ENCODE assay signal across 25 mouse cellular contexts in the genomic region with DNA sequence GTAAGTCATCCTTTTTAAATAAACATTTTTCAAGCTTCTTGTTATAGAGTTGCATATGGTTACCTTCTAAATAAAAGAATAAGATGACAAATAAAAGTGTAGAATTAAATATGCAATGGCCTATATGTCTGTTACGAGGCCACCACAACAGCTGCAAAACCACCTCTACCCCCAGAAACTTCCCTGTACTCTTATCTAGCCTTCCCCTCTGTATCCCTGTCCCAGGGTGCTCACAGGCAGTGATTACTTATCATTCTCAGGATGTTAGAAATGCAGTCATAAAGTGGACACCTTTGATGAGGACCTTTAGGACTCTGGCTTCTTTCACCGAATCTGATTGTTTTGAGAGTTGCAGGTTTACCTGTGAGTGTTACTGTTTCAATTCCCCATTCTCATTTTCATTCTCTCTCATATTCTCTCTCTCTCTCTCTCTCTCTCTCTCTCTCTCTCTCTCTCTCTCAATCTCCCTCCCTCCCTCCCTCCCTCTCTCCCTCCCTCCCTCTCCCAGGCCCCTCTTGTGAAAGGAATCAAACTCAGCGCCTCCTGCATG.
"Had no signal": no experiment of that assay in that cellular context is flagged by ENCODE, and none has a peak within 500 bp of the region (broad histone marks: within the 10 kb centered on the region; RNA-seq: fewer than 3 reads in every experiment).

No protein-coding gene starts in this region.

- DNase-seq: gastrocnemius, adult 2 months; gastrocnemius, postnatal 10 days; gastrocnemius, postnatal 25 days; heart, adult 2 months; heart, postnatal 10 days; heart, postnatal 4 days; kidney, adult 18-20 months; kidney, adult 8-10 months; kidney, postnatal 10 days; kidney, postnatal 4 days; layer of hippocampus, adult 9-11 months; left cerebral cortex, postnatal 4 days had no signal

- H3K4me2 ChIP-seq: heart, embryonic 12.5 days; hindbrain, embryonic 12.5 days; hindbrain, embryonic 14.5 days; intestine, embryonic 15.5 days; limb, embryonic 13.5 days; limb, embryonic 15.5 days; liver, embryonic 12.5 days had no signal

- H3K36me3 ChIP-seq: hindbrain, embryonic 12.5 days; intestine, embryonic 15.5 days; limb, embryonic 13.5 days; limb, embryonic 15.5 days had no signal

- H3K9me3 ChIP-seq: heart, embryonic 10.5 days; heart, embryonic 12.5 days; hindbrain, embryonic 10.5 days; hindbrain, embryonic 12.5 days; intestine, embryonic 15.5 days; limb, embryonic 13.5 days; limb, embryonic 15.5 days; liver, embryonic 12.5 days had no signal

- H3K27ac ChIP-seq: gastrocnemius, adult 2 months; heart, adult 2 months; heart, embryonic 10.5 days; hindbrain, embryonic 10.5 days; hindbrain, embryonic 12.5 days; hindbrain, embryonic 14.5 days; intestine, embryonic 15.5 days; limb, embryonic 13.5 days; limb, embryonic 15.5 days; liver, embryonic 12.5 days; liver, embryonic 14.5 days had no signal

- H3K9ac ChIP-seq: heart, embryonic 12.5 days; hindbrain, embryonic 12.5 days; hindbrain, embryonic 14.5 days; intestine, embryonic 15.5 days; limb, embryonic 13.5 days; limb, embryonic 15.5 days; liver, embryonic 12.5 days; liver, embryonic 14.5 days had no signal

- ATAC-seq: hindbrain, embryonic 16.5 days; inflammation-experienced regulatory T-cells, adult 6 months; intestine, embryonic 15.5 days; intestine, postnatal 0 days; liver, embryonic 12.5 days had no signal

- H3K27me3 ChIP-seq: hindbrain, embryonic 12.5 days; intestine, embryonic 15.5 days; limb, embryonic 13.5 days; limb, embryonic 15.5 days had no signal

- H3K4me3 ChIP-seq: gastrocnemius, adult 2 months; heart, adult 2 months; heart, embryonic 10.5 days; heart, embryonic 12.5 days; hindbrain, embryonic 10.5 days; hindbrain, embryonic 12.5 days; intestine, embryonic 15.5 days; limb, embryonic 13.5 days; limb, embryonic 15.5 days; liver, embryonic 12.5 days had no signal

- H3K4me1 ChIP-seq: heart, embryonic 10.5 days; heart, embryonic 12.5 days; hindbrain, embryonic 12.5 days; intestine, embryonic 15.5 days; limb, embryonic 13.5 days; limb, embryonic 15.5 days had no signal
